Mouse (Mus musculus): ENCODE results near the gene St3gal3. TPM values are rescaled to one million over a fixed set of nuclear protein-coding genes. Genes with fewer than 3 reads are reported as not detected.
A peak's percentile ranks its signal among the peaks of the same experiment; 100 is the strongest.

The St3gal3 gene
- total and polyA plus RNA-seq, 2 experiments from 2014 or later: 11.8 to 50.9 TPM

DNA sequence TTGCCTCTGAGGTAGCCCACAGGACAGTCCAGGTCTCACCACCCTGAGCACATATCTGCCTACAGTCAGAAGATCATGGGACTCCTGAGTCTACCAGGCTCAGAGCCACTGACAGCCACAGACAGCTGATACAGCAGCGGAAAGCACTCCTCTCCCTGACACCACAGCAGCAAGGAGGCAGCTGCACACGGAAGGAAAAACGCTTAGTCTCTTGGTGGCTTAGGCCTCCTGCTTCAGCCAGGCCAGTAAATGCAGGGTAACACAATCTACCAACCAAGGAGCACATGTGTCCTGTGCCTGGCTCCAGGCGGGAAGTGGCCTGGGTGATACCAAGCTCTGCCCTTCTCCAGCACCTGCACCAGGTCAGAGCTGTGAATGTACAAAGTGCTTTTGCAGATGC lies 94.1 kb downstream of the St3gal3 start:
- Histone ChIP-seq H3K27me3 (ENCODE audit: insufficient read depth, low read length) (no peaks in the 10 kb centered on the region), H3K36me3 (ENCODE audit: insufficient read depth, low read length) (no peaks in the 10 kb centered on the region), H3K9ac (replicated peaks; ENCODE audit: low read length) (no peak overlapping the region), H3K9me3 (ENCODE audit: low read length) (no peaks in the 10 kb centered on the region), H3K27ac (no peak overlapping the region), H3K4me1 (ENCODE audit: insufficient read depth, low read length) (0 out of 2 replicates have a peak, but pooled peaks cover 3% of the 10 kb centered on the region), H3K4me2 (ENCODE audit: low read depth, low read length) (no peak overlapping the region), H3K4me3 (ENCODE audit: low read length) (no peak overlapping the region)
- ATAC-seq (no peak), DNase-seq (ENCODE audit: low spot score) (no peak)
- no peak for TF ChIP-seq CTCF (IDR thresholded peaks at IDR 0.05; ENCODE audit: low read depth)
- WGBS: 70% methylated on average over 4 of the region's 4 CpGs

- H3K4me1 ChIP-seq (ENCODE audit: insufficient read depth, low read length): 0 out of 2 replicates have a peak, but pooled peaks cover 3% of the 10 kb centered on the region
- H3K36me3 ChIP-seq (ENCODE audit: insufficient read depth, low read length): no peaks in the 10 kb centered on the region
- no peak overlapping the region for H3K27ac ChIP-seq
- no peak overlapping the region for H3K4me2 ChIP-seq (ENCODE audit: low read depth, low read length)
- DNase-seq (ENCODE audit: low spot score): no peak
- WGBS: 93% methylated on average over 5 of the region's 5 CpGs
- ATAC-seq: peak; percentile 38; the same call in 1 of the 2 replicates
- no peak overlapping the region for H3K4me3 ChIP-seq (ENCODE audit: low read length)
- no peak for TF ChIP-seq CTCF (IDR thresholded peaks at IDR 0.05; ENCODE audit: low read depth)
- no peak overlapping the region for H3K9ac ChIP-seq (replicated peaks; ENCODE audit: low read length)
- no peaks in the 10 kb centered on the region for H3K27me3 ChIP-seq (ENCODE audit: insufficient read depth, low read length)
- no peaks in the 10 kb centered on the region for H3K9me3 ChIP-seq (ENCODE audit: low read length)
These were observed 94.8 kb downstream of the St3gal3 start for GRCm38 (mm10) chr4:118039964-118040363.

DNA sequence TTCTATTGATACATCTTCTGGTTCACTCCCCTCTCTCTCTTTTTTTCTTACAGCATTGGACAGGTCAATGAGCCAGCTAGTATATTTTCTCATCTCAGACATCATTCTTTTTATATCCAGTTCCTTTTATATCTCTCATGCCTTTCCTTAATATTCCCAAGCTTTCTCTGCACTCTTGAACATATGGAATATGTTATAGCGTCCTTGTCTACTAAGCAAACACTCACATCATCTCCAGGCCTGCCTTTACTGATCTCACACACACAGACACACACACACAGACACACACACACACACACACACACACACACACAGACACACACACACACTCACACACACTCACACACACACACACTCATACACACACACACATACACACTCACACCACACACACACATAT lies 96.7 kb downstream of the St3gal3 start:
- H3K9me3 ChIP-seq (ENCODE audit: low read length): no peaks in the 10 kb centered on the region
- ATAC-seq (no peak), DNase-seq (ENCODE audit: low spot score) (no peak)
- no peak overlapping the region for H3K4me2 ChIP-seq (ENCODE audit: low read depth, low read length)
- no peak overlapping the region for H3K9ac ChIP-seq (replicated peaks; ENCODE audit: low read length)
- no peaks in the 10 kb centered on the region for H3K36me3 ChIP-seq (ENCODE audit: insufficient read depth, low read length)
- no peak overlapping the region for H3K27ac ChIP-seq
- TF ChIP-seq CTCF (IDR thresholded peaks at IDR 0.05; ENCODE audit: low read depth): no peak
- H3K4me3 ChIP-seq (ENCODE audit: low read length): no peak overlapping the region
- H3K27me3 ChIP-seq (ENCODE audit: insufficient read depth, low read length): no peaks in the 10 kb centered on the region
- H3K4me1 ChIP-seq (ENCODE audit: insufficient read depth, low read length): 0 out of 2 replicates have a peak, but pooled peaks cover 3% of the 10 kb centered on the region
- WGBS: 62% methylated on average over 1 of the region's 1 CpGs

DNA sequence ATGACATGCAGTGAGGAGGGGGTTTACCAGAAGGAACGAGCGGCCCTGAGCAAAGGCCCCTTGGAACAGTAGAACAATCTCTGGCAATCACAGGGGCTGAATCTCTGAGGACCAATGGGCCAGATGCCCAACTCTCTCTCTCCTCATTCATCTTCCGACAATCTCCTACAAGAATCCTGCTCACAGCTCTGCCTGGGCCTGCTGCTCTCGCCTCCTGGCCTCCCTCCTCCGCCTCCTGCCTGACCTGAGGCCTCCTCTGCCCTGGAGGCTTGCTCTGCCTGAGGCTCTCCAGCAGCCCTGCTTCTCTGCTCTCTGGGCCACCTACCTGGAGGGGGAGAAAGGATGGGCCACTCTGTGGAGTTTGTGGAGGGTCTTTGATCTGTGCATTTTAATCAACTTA lies 97.3 kb downstream of the St3gal3 start:
- ATAC-seq: no peak
- Histone ChIP-seq H3K9me3 (ENCODE audit: low read length) (no peaks in the 10 kb centered on the region), H3K27ac (peak overlapping the region; percentile 26; the same call in 1 of the 2 replicates)

DNA sequence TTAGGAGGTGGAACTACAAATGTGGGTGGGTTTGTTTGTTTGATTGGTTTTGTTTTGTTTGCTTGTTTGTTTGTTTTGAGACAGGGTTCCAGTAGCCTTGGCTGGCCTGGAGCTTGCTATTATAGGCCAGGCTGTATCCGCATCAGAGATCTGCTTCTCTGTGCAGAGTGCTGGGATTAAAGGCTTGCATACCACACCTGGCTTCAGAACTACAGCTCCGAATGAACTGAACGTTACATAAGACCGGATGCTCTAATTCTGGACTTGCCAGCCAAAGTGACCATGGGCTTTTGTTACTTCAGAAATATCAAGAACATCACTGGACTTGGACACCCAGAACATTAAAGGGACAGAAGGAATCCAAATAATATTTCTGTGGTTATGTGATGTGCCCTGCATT lies 98.2 kb downstream of the St3gal3 start:
- 93% methylated on average over 4 of the region's 4 CpGs for WGBS
- Histone ChIP-seq H3K27me3 (ENCODE audit: insufficient read depth, low read length) (no peaks in the 10 kb centered on the region), H3K9me3 (ENCODE audit: low read length) (no peaks in the 10 kb centered on the region), H3K4me3 (ENCODE audit: low read length) (no peak overlapping the region), H3K36me3 (ENCODE audit: insufficient read depth, low read length) (no peaks in the 10 kb centered on the region), H3K9ac (replicated peaks; ENCODE audit: low read length) (no peak overlapping the region), H3K4me1 (ENCODE audit: insufficient read depth, low read length) (peaks cover 3% of the 10 kb centered on the region; the same call in 1 of the 2 replicates), H3K4me2 (ENCODE audit: low read depth, low read length) (no peak overlapping the region), H3K27ac (no peak overlapping the region)
- DNase-seq (ENCODE audit: low spot score) (no peak), ATAC-seq (no peak)
- no peak for TF ChIP-seq CTCF (IDR thresholded peaks at IDR 0.05; ENCODE audit: low read depth)

More for the DNA sequence above, 97.3 kb downstream of the St3gal3 start:
- Histone ChIP-seq H3K27me3 (ENCODE audit: insufficient read depth, low read length) (no peaks in the 10 kb centered on the region), H3K36me3 (ENCODE audit: insufficient read depth, low read length) (no peaks in the 10 kb centered on the region), H3K4me3 (ENCODE audit: low read length) (no peak overlapping the region), H3K9ac (replicated peaks; ENCODE audit: low read length) (no peak overlapping the region), H3K4me1 (ENCODE audit: insufficient read depth, low read length) (0 out of 2 replicates have a peak, but pooled peaks cover 3% of the 10 kb centered on the region), H3K4me2 (ENCODE audit: low read depth, low read length) (no peak overlapping the region)
- no peak for DNase-seq (ENCODE audit: low spot score)
- 23% methylated on average over 5 of the region's 5 CpGs for WGBS
- no peak for TF ChIP-seq CTCF (IDR thresholded peaks at IDR 0.05; ENCODE audit: low read depth)

DNA sequence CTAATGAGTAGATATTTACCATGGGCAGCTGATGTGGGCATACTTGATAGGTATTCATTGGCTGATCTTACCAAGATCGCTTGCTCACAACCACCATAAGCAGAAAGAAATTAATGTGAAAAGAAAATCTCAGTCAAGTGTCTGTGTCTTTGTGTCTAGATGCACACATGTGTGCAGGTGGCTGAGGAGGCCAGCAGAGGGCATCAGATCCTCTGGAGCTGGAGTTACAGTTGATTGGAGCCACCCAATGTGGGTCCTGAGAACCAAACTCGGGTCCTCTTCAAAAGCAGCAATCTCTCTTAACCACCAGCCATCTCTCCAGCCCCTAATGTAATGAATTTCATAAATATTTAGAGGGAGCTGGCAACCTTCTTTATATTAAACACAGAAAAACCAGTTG lies 99.6 kb downstream of the St3gal3 start:
- 92% methylated on average over 2 of the region's 2 CpGs for WGBS
- Histone ChIP-seq H3K36me3 (ENCODE audit: insufficient read depth, low read length) (no peaks in the 10 kb centered on the region), H3K4me2 (ENCODE audit: low read depth, low read length) (no peak overlapping the region), H3K27me3 (ENCODE audit: insufficient read depth, low read length) (no peaks in the 10 kb centered on the region), H3K4me1 (ENCODE audit: insufficient read depth, low read length) (peaks cover 3% of the 10 kb centered on the region; the same call in 1 of the 2 replicates), H3K9ac (replicated peaks; ENCODE audit: low read length) (no peak overlapping the region), H3K4me3 (ENCODE audit: low read length) (no peak overlapping the region), H3K9me3 (ENCODE audit: low read length) (no peaks in the 10 kb centered on the region), H3K27ac (no peak overlapping the region)
- ATAC-seq (no peak), DNase-seq (ENCODE audit: low spot score) (no peak)
- TF ChIP-seq CTCF (IDR thresholded peaks at IDR 0.05; ENCODE audit: low read depth): peak; percentile 20; the same call in 1 of the 2 replicates

DNA sequence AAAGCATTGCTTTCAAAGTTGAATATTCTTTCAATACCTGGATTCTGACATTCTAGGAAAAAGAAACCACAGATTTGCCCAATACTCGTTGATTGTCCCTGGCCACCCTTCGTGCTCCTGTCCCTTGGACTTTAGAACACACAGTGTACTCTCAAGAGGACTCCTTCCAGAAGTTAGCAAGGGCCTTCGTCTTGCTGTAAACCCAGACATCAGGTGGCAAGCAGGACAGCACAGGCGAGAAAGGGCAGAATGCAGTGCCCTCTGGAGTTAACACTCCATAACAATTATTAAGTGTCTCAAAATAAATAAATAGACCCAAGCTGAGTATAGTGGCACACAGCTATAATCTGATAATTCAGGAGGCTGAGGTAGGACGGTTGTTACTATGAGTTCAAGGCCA lies 101.7 kb downstream of the St3gal3 start:
- no peak overlapping the region for H3K4me3 ChIP-seq (ENCODE audit: low read length)
- no peak overlapping the region for H3K4me2 ChIP-seq (ENCODE audit: low read depth, low read length)
- no peak overlapping the region for H3K27ac ChIP-seq
- H3K4me1 ChIP-seq (ENCODE audit: insufficient read depth, low read length): peaks cover 9% of the 10 kb centered on the region; the same call in 1 of the 2 replicates
- no peak for TF ChIP-seq CTCF (IDR thresholded peaks at IDR 0.05; ENCODE audit: low read depth)
- 87% methylated on average over 5 of the region's 5 CpGs for WGBS
- H3K9ac ChIP-seq (replicated peaks; ENCODE audit: low read length): no peak overlapping the region
- no peaks in the 10 kb centered on the region for H3K9me3 ChIP-seq (ENCODE audit: low read length)
- ATAC-seq (no peak), DNase-seq (ENCODE audit: low spot score) (no peak)
- H3K27me3 ChIP-seq (ENCODE audit: insufficient read depth, low read length): no peaks in the 10 kb centered on the region
- no peaks in the 10 kb centered on the region for H3K36me3 ChIP-seq (ENCODE audit: insufficient read depth, low read length)

Measured in hindbrain, postnatal 0 days (tissue).